Mouse (Mus musculus): ENCODE data around the gene Rassf1. TPM values are rescaled to one million over a fixed set of nuclear protein-coding genes. Genes with fewer than 3 reads are reported as not detected.

The Rassf1 gene
- 25.0 and 25.2 TPM in 2 replicates for polyA plus RNA-seq (2012; rRNA removed)

DNA sequence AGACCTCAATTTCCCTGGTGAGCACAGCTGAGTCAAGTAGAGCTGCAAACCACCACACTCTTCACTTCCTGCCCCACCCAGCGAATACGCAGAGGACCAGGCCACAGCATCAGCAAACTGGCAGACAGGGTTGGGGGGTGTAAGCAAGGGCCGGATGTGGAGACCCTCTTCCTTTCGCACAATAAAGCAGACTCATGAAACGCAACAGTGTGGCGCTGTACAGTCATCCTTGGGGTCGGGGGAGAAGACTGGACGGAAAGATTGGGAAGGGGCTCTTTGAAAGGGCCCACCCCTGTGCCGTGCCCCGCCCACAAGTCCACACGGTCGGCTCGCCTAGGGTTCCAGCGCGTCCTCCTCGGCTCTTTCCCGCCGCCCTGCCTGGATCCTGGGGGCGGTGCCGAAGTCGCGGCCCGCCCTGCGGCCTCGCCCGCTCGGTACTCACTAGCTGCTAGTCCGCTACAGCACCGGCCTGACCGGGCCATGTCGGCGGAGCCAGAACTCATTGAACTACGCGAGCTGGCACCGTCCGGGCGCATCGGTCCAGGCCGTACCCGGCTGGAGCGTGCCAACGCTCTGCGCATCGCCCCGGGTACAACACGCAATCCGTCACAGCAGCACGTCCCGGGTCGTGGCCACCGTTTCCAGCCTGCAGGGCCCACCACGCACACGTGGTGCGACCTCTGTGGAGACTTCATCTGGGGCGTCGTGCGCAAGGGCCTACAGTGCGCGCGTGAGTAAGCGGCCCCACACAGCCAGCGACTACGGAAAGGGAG is at the start of gene Rassf1:
TSS of gene Rassf1 (plus strand) at position 439 of the 773 bp plus-strand sequence.
- DNase-seq (ENCODE audit: extremely low spot score in 1 of 2, low spot score in 1 of 2) = no peak

DNA sequence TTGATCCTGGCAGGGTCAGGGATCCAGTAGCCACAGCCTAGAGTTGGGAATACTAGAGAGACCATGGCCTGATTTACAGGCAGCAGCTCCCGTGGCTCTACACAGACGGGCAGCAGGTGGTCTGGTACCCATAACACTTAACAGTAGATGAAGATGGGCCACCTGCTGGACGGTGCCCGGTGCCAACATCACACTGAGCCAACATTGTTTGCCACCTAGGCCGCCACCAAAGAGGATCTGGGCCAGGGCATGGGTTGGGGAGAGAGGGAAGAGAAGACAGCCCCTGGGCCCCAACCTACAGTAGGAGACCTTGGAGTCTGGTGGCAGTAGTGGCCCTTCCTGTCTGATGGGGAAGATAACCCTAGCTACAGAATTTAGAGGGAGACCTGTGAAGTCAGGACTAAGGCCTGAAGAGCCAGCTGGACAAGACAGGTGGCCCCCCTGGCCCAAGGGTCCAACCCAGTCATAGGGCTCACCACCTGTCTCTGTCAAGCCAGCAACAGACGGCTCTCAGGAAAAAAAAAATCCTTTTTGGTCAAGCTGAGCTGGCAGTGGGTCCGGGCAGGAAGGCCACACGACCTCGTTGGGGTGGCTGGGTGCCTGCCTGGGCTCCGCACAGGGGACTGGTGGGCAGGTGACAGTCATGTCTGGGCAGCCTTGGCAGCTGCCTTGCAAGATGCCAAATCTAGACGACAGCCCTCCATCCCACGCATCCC is 49.1 kb upstream of the Rassf1 start:
- no peak for DNase-seq (ENCODE audit: extremely low spot score in 1 of 2, low spot score in 1 of 2)

- no peak for DNase-seq (ENCODE audit: extremely low spot score in 1 of 2, low spot score in 1 of 2)
Measured at GRCm38 (mm10) chr9:107504662-107505537, 46.5 kb upstream of the Rassf1 start.

- peak in 1 of 2 experiments; percentile 75 for DNase-seq (ENCODE audit: extremely low spot score in 1 of 2, low spot score in 1 of 2)
Measured at GRCm38 (mm10) chr9:107508266-107508665, 43.1 kb upstream of the Rassf1 start.

DNA sequence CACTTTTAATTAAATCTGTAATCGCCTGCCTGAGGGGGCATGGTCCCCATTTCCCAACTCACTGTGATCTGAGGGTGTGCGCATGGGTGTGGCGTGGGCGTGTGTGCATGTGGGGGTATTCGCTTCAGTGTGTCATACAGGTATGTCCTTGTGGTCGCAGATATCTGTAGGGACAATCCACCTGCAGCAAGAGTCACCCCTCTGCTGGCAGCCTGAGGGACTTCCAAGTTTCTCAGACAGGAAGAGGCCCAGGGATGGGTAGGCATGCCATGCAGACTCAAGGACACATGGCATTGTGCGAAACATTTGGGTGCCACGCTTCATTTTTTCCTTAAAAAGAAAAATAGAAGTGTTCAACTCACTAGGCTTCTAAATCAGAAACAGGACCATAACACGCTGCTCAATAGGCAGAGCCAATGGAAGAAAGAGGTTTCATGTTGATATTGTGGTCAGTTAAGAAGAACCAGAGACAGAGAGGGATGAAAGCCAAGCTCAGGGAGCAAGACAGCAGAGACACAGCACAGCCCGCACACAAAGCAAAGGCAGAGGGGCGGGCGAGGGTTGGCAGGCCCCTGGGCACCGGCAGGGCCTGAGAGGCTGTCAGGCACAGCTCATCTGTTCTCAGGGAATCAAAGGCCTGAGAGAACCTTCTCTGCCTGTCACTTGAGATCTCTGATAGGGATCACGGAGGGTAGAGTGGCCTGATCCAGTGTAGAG is 40.8 kb upstream of the Rassf1 start:
- no peak for DNase-seq (ENCODE audit: extremely low spot score in 1 of 2, low spot score in 1 of 2)

- DNase-seq (ENCODE audit: extremely low spot score in 1 of 2, low spot score in 1 of 2) = no peak
Measured at GRCm38 (mm10) chr9:107511436-107511835, 39.9 kb upstream of the Rassf1 start.

DNA sequence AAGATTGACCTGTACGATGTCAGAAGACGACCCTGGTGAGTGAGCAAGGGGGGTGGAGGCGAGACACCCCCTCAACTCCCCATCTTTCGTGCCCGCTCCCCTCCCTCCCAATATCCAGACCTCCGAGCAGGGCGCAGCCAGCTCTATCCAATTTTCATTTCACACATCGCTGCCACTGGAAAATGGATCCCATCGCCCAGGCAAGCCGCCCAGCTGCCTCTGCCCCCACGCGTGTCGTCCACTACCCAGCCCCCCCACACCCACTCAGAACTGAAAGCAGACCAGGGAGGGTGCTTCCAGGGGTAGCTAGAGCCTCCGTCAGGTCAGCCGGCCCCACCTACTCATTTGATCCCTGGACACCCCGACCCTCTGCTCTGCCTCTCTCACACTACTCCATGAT is 39.0 kb upstream of the Rassf1 start:
- no peak for DNase-seq (ENCODE audit: extremely low spot score in 1 of 2, low spot score in 1 of 2)

- peak; percentile 61 to 94 for DNase-seq (ENCODE audit: extremely low spot score in 1 of 2, low spot score in 1 of 2)
Measured at GRCm38 (mm10) chr9:107514303-107514955, 36.9 kb upstream of the Rassf1 start.

DNA sequence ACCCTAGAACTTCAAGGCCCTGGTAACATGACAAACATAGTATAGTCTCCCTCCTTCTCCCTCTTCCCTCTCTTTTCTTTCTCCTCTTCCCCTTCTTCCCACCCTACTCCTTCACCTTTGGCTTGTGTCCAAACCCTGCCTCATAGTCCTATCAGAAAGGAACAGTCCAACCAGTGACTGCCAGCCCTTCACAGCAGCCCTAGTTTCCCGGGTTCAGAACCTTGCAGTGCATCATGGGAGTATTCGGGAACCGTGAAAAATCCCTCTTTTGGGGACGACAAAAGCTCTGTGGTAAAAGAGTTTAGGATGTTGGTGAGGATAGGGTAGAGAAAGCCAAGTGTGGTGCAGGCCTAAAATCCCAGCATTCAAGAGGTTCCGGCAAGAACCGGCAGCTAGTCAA is 31.0 kb upstream of the Rassf1 start:
- DNase-seq (ENCODE audit: extremely low spot score in 1 of 2, low spot score in 1 of 2) = no peak

GRCm38 (mm10) chr9:107521190-107521589 is 30.2 kb upstream of the Rassf1 start:
- no peak for DNase-seq (ENCODE audit: extremely low spot score in 1 of 2, low spot score in 1 of 2)

DNA sequence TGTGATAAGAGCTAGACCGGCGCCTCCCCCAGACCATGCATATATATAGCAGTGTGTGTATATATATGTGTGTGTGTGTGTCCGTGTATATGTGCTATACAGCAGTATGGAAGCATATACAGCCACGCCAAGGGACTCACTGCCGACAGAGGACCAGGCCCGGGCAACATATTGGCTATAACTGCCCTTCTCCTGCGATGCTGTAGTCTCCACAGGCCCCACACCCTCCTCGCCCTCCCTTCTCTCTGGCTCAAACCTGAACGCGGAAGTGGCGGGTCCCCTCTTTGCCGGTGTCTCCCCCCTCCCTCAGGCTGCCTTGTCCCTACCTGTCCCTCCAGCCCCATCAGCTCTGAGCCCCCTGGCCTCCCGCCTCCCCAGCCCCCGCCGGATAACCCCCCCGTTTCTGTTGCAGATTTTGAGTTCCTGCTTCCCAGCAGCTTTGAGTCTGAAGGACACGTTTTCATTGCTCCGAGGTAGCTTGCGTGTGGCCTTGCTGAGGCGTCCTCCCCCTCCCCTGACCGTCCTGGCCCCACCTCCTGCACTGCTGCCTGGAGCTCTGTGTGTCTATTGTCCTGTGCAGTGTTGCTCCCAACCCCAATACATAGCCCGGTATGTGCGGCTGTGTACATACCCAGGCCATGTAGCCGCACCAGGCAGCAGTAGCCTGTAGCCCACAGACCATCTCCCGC is 29.5 kb upstream of the Rassf1 start:
- DNase-seq (ENCODE audit: extremely low spot score in 1 of 2, low spot score in 1 of 2) = no peak

DNA sequence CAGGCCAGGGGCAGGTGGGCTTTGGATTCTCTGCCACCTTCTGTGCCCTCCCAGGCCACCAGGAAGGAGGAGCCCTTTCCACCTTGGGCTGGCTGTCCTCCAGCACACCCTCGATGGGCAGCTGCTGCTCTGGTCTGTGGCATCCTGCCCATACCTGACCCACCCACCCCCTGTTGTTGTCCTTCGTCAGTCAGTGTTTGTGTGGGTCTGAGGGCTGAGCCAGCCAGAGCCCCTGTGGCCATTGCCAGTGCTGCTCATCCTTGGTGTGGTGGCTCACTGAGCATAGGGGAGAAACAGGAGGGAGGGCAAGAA is 29.0 kb upstream of the Rassf1 start:
- no peak for DNase-seq (ENCODE audit: extremely low spot score in 1 of 2, low spot score in 1 of 2)

GRCm38 (mm10) chr9:107526198-107527026 is 24.9 kb upstream of the Rassf1 start:
- DNase-seq (ENCODE audit: extremely low spot score in 1 of 2, low spot score in 1 of 2) = peak in 1 of 2 experiments; percentile 81

DNA sequence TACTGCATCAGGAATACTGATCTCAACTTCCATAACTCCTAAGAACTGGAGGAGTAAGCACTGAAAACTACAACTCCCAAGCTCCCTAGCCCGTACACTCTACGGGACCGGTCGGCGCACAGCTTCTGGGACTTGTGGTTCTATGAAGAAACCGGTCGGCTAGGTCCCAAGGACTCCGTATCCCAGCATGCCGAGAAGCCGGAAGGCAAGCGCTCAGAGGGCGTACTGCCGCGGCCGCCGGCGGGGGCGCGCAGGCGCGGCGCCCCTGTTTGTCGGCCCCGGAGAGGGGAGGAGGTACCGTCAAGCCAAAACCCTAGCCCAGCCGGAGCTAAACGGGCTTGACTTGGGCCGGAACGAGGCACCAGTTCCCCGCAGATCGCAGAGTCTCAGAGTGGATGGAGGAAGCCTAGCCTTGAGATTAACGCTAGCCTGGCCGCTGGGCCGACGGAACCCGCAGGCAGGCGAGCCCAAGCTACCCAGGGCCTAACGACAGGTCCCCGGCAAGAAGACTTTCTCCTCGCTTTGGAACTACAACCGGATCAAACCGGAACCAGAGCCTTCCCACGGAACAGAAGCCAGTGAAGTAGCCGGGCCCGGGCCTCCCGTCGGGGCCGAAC is 17.5 kb upstream of the Rassf1 start, which contains the start of gene Tmem115:
TSS of gene Tmem115 (plus strand) at position 155 of the 617 bp plus-strand sequence.
- DNase-seq (ENCODE audit: extremely low spot score in 1 of 2, low spot score in 1 of 2) = peak; percentile 96 to 97

DNA sequence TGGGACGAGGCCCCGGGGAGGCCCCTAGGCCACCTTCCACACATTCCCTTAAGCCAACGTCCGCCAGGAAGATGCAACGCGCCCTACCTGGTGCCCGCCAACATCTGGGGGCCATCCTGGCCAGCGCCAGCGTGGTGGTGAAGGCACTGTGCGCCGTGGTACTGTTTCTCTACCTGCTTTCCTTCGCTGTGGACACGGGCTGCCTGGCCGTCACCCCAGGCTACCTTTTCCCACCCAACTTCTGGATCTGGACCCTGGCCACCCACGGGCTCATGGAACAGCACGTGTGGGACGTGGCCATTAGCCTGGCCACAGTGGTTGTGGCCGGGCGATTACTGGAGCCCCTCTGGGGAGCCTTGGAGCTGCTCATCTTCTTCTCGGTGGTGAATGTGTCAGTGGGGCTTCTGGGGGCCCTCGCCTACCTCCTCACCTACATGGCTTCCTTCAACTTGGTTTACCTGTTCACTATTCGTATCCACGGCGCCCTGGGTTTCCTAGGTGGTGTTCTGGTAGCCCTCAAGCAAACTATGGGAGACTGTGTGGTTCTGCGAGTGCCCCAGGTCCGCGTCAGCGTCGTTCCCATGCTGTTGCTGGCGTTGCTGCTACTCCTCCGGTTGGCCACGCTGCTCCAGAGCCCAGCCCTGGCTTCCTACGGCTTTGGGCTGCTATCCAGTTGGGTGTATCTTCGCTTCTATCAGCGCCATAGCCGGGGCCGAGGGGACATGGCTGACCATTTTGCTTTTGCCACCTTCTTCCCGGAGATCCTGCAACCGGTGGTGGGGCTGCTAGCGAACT is 16.8 kb upstream of the Rassf1 start:
- no peak for DNase-seq (ENCODE audit: extremely low spot score in 1 of 2, low spot score in 1 of 2)

GRCm38 (mm10) chr9:107538231-107538630 is 13.1 kb upstream of the Rassf1 start:
- DNase-seq (ENCODE audit: extremely low spot score in 1 of 2, low spot score in 1 of 2) = no peak

GRCm38 (mm10) chr9:107538711-107539110 is 12.6 kb upstream of the Rassf1 start:
- no peak for DNase-seq (ENCODE audit: extremely low spot score in 1 of 2, low spot score in 1 of 2)
